Mouse (Mus musculus) gastrocnemius, postnatal 10 days (tissue): Measurements from ENCODE around the gene Klhl35. TPM values are rescaled to one million over a fixed set of nuclear protein-coding genes. Genes with fewer than 3 reads are reported as not detected.

Experiments
- DNase-seq: peaks from one replicate; pipeline ENCODE4 v3.0.0; 2021; ENCODE audit warnings: mixed read lengths
- long read RNA-seq, 2 experiments: library from polyadenylated mRNA; stranded (forward); transcript quantifications; one replicate each; pipeline ENCODE4 v2.0.0; 2021
- total RNA-seq, 2 experiments: library from RNA; stranded (reverse); gene quantifications; 2 replicates each; pipeline ENCODE4 v1.2.3; 2021

The Klhl35 gene
- under 1 TPM; 0.14 to 0.38 TPM for total RNA-seq
- long read RNA-seq, experiment 1 = 0 reads
- long read RNA-seq, experiment 2, partial matches to known transcripts = 1 of 1 reads
- long read RNA-seq, experiment 2, other reads (novel, unspliced or antisense) = 0 of 1 reads

DNA sequence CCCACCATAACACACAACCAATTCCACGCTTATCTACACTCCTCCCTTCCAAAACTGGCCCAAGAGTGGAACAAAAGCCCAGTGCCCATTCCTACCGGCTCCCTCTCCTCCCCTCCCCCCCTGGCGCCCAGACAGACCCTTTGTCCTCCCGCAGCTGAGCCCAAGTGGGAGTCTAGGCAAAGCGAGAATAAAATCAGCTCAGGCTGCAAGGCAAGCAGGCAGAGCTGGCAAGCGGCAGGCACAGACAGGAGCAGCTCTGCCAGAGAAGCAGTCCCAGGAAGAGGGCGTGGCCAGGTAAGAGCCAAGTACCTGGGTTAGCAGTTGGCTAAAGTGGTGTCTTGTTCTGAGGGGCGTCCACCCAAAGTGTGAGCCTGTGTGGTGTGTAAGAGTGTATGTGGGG is at the start of gene Klhl35:
Gene Klhl35 (plus strand): TSS at position 194 of the 400 bp plus-strand sequence.
- DNase-seq = no peak

DNA sequence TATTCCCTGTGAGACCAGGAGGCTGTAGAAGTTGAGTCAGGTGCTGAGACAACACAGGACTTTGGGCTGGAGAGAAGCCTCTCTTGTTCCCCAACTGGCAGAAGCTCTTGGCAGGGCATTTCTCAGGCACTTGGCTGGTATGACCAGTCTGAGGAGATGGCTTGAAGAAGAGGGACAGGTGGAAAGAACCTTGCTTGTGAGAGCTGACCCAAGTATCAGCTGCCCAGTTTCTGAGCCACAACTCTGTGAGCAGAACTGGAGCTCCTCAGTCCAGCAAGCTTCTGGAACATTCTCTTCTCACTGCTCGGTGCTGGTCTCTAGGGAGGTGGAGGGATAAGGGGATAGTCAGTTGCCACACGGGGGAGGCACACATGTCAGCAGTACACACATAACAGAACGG is 46.5 kb upstream of the Klhl35 start:
- DNase-seq = no peak

DNA sequence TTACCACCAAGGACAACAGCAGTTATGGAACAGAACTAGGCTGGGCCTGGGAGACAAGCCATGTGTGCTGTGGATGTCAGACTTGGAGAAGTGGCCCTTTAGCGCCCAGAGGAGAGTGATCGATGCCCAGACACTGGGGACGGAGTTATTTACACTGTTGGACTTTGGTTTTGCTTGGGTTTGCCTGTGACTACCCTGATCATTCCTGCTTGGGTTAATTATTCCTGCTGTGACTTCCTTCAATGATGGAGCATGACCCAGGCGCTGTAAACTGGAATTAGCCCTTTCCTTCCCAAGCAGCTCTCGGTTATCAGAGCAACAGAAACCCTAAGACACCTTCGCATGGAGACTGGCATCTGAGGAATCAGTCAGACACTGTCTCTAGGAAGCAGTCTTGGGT is 44.8 kb upstream of the Klhl35 start:
- DNase-seq = no peak

DNA sequence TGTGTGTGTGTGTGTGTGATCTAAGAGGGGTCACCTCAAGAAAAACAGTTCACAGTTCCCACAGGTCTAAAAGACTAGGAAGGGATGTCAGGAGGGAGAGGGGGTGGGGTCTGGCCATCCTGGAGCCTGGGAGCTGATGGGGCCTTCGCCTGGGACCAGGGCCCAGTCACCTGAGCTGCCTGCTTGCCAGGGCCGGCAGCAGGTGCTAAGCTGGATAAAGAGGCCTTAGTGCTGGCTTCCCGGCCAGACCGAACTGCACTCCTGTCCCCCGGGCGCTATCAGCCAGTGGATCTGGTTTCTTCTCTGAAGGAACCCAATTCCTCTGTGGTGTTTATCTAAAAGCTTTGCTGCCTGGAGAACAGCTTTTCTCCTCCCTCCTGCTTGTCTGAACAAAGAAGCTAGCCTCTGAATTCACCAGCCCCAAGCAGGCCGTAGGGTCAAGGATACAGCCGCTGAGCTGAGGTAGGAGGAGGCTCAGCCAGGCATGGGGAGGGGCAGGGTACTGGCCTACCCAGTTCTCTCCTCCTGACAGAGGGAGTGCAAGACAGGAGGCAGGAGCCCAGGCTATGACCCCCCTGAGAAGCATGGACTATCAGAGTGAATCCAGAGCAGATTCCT is 41.2 kb upstream of the Klhl35 start:
- DNase-seq = no peak

DNA sequence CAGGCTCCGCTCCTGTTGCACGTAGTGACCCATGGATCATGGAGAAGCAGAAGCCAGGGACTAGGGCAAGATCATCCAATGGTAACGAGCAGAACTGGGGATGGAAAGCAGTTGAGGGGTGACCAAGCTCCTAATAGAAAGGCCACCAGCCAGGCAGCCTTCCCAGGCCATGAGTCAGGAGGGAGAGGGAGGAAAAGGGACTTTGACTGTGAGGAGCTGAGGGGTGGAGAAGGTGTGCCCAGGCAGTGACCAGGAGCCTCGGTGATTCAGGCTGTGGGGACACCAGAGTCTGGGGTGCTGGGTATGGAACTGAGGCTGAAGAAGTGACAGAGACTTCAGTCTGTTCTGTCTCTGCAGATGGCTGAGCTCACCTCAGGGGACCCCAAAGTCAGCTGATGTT is 40.1 kb upstream of the Klhl35 start:
- no peak for DNase-seq

DNA sequence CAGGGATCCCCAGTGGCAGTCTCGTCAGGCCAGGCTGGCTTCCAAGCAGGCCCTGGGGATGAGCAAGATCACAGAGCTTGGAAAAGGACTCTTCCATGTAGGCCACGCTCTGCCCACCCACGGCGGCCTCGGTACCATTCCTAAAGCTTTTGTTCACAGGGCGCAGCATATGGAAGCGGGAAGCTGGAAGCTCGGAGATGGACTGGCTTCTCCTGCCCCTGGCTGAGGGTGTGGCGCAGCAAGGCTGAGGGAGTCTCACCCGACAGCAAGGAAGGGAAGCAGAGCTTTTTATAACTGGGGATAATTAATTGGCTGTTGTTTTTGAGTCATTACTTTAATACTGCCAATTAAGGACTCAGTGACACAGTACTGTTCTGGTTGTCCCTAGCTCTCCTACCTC is 38.8 kb upstream of the Klhl35 start:
- DNase-seq = no peak

DNA sequence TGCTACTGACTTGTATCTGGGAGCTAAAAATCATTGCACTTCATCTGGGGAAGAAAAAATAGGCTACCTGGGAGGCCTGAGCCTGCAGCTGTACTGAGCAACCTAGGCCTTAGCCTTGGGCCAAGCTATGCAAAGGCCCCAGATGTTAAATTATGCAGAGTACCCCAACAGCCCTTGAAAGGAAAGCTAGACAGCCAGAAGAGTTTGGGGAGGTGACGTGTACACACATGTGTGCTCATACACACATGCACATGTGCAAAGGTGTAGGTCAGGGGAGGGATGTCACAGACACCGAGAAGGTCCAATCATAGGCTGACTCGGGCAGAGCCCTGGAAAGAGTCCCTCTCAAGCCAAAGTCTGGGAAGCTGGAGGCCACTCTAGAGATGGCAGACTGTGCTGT is 37.8 kb upstream of the Klhl35 start:
- DNase-seq = no peak

DNA sequence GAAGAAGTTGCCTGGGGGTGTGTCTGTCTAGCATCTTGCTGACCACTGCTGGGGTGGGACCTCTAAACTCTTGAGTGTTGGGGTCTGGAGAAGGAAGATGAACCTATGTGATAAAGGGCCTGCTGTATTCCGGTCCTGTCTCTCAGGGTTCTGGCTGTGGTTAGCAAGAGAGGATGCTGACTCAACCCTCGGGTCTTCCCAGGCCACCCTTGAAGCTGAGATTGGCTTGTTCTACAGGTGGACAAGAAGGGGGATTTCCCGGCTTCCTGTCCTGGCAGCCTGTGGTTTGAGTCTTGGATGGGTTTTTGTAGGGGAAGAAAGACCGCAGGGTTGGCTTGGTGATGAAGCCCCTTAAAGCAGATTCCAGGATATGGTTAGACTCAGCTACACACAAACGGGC is 37.0 kb upstream of the Klhl35 start:
- DNase-seq = no peak

DNA sequence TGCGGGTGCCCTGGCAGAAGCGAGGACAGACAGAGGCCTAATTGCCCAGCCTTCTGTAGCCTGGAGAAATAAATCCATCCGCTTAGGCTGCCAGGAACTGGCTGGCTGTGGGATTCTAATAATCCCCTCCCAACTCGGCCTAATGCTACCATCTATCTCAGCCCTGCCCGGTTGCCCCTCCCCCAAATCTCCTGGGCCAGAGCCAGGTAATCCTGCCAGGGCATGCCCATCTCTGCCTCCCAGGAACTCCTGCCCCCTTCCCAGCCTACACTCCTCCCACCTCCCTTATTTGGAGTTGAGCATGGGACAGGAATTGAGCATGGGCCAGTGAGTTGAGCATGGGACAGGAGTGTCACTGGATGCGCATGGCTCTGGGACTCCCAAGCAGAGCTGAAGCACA is 36.0 kb upstream of the Klhl35 start:
- no peak for DNase-seq

DNA sequence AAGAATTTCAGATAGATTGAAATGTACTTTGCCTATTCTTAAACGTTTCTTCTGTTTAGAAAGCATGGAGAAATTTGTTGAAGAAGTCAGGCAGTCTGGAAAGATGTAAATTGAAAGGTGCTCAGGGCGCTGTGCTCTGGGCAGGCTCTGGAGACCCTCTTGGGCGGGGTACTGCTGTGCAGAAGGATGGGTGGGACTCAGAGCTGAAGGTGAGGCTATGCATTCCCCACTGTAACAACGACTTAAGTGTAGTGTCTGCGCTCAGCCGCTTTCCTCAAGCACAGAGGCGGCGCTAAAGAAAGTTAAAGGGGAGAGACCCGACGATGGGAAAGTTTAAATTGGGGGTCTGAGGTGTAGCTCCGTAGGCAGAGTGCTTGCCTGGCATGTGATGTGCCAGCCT is 35.6 kb upstream of the Klhl35 start:
- no peak for DNase-seq

DNA sequence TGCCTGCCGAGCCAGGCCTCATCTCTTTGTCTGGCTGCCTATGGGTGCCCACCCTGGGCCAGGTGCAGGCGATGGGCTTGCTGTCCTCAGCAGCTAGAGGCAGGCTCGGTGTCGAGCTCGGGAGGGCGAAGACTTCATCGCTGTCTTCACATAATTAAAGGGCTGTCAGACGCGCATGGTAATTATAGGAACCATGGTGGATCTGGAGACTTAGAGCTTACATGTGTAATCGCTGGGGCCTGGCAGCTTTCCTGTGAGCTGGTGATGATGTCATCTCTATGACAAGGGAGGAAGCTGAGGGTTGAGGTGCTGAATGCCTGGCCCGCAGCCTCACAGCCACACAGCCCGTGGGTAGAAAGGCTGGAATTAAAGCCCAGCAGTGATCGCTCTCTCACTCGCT is 33.6 kb upstream of the Klhl35 start:
- no peak for DNase-seq

DNA sequence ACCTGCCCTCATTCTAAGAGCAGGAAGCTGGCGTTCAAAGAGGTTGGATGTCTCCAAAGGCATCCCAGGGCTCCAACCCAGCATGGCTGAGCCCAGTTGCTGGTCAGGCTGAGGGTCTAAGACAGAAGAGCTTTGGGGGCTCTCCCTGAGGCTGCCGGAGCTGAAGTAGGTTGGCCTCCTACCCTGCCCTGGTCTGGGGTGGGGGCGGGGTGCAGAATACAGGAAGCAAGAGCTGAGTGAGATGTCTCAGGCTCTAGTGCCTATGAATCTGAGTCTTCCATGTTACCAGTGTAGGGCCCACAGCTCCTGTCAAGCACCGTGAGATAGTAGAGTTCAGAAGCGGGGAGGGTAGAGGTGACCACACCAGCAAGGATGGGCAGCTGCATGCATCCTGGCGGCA is 32.9 kb upstream of the Klhl35 start:
- no peak for DNase-seq

DNA sequence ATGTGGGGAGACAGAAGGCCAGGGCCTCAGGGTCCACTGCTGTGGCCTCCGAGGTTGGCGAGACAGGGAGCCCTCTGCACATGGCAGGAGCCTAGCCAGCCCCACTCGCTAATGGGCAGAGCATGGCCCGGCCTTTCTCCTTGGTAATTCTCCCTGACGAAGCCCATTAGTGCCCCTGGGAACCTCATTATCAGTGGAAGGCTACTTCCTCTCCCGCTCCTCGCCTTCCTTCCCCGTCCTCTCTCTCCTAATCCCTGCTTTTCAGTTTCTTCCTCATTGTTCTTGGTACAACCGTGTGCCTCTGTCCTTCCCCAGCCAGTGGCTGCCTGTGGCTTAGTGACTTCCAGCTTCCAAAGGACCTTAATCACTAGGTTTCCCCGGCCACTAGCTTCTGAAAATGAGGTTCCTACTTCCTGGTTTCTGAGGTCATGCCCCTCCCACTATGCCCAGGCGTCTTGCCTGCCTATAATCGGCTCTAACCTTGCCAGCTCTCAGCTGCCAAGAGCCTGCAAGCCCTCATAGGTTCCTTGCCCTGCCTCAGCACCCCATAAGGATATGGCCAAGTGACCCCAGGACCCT is 31.0 kb upstream of the Klhl35 start:
- DNase-seq = no peak

DNA sequence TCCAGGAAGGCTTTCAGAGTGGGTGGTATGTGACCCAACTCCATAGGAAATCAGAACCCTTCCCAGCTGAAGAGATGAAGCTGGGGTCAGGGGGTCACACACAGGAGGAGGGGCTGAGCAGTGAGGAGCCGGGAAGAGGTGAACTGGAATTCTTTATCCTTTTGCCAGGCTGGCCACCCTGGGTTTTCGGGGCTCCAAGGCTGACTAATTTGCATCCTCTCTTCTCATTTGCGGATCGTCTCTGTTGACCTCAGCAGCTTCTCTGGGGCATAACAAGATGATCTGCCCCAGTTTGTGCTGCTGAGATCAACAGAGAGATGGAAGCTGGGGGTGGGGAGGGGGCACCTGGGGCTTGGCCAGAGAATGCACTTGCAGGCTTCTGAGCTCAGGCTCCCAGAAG is 29.3 kb upstream of the Klhl35 start:
- no peak for DNase-seq

DNA sequence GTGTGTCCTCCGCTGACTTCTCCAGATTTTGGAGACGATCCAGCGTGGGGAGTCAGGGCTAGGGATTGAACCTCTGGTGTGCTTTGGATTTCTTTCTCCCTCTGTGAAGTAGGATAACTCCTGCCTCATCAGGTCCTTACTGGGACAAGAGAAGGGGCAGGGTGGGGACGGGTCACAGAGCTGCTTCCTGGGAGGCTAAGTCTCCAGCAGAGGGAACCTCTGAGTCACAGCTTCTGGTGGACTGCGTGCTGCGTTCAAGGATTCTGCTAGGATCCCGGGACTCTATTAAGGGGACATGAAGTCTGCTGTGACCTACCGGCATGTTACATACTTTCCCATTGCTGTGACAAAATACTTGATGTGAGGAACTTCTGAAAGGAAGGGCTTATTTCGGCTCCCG is 26.9 kb upstream of the Klhl35 start:
- DNase-seq = no peak

DNA sequence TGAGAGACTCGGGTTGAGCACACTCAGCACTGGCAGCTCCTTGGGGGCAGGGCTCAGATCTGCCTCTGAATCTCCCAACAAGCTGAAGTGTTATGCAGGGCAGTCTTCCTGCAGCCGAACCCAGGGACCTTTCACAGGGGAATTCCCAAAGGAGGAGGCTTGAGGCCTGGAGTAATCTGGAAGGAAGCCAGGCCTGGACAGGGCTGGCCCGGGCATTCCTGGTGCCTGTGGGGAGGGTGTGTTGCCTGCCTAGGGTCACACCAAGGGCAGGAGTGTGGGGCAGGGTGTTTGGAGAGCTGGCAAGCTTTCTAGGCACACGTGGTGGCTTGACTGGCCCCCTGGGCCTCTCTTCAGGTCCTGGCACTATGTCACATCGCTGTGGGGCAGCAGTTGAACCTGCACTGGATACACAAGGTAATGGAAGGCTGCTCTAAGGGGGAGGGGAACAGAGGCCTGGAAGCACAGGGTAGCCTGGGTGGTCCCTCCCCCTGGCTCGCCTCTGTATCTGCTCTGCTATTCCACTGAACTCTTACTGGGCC is 24.2 kb upstream of the Klhl35 start:
- DNase-seq = peak; percentile 37

DNA sequence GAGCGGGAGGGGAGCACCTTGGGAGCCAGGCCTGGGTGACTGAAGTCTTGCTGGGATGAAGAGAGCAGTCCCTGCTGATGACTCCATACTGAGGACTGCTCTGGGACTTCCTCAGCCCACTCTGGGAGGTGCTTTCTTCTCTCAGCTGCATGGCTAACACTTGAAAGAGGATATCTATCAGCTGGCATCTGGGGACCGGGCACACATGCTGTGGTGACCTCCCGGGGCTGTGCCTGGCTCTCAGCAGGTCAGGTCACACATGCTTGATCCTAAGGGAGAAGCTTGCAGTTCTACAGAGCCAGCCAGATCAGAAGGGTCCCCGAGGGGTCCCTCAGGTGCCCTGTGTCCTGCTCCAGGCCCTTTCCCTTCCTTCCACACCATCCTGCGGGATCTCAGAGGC is 22.6 kb upstream of the Klhl35 start:
- no peak for DNase-seq

DNA sequence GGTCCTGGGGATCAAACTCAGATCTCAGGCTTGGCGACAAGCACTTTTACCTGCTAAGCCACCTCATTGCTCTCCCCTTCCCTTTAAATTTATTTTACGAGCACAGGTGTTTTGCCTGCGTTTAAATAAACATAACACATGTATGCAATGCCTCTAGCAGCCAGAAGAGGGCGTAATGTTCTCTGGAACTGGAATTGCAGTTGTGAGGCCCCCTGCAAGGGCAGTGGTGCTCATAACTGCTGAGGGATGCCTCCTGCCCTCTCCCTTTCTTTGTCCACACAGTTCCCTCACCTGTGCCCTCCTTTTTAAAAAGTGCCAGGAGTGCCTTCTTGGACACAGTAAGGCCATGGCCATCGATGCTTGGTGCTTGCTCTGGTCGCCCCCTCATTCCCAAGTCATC is 21.8 kb upstream of the Klhl35 start:
- DNase-seq = no peak

DNA sequence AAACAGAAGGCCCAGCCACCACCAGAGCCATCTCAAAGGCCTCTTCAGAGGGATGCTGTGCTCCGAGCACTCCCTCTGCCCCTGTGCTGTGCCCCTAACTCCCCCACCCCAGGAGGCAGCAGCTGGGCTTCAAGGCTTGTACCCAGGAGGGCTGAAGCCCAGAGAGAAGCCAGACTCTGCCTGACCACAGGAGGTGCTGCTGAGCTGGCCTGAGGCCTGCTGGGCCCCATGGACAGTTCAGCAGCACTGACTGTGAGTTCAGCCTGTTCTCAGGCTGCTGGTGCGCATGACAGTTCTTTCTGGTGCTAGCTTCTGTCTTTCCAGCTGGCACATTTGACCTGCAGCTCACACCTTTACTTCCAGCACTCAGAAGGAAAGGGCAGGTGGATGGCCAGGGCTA is 20.0 kb upstream of the Klhl35 start:
- no peak for DNase-seq

DNA sequence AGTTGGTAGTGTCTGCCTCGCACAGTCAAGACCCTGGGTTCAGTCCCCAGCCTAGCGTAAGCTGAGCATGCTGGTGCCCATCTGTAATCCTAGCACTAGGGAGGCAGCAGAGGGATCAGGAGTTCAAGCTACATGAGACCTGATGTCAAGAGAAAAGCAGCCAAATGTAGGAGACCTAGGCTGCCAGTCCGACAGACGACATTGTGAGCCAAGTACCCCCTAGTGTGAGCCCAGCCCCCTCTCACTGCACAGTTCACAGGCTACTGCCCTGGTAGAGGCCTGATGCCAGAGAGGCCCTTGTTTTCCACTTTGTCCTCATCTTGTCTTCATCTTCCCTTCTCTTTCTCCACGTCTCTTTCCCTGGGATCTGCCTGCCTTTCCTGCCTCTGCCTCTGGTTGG is 18.5 kb upstream of the Klhl35 start:
- no peak for DNase-seq

DNA sequence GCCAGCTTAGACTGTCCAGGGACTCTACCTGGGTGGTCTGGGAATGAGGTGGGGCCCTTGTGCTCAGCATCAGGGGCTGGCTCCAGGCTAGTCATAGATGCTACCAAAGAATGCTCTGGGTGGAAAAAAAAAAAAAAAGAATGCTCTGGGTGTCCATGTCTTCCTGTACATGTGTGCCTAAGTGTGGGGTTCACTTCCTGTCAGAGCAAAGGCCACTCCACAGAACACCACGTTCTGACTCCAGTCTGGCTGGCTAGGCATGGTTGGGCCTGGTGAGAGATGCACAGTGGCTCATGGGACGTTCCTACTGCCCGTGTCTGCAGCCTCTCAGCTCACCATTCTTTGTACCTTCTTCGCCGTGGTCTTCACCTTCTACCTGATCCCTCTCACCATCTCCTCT is 17.2 kb upstream of the Klhl35 start:
- DNase-seq = no peak

DNA sequence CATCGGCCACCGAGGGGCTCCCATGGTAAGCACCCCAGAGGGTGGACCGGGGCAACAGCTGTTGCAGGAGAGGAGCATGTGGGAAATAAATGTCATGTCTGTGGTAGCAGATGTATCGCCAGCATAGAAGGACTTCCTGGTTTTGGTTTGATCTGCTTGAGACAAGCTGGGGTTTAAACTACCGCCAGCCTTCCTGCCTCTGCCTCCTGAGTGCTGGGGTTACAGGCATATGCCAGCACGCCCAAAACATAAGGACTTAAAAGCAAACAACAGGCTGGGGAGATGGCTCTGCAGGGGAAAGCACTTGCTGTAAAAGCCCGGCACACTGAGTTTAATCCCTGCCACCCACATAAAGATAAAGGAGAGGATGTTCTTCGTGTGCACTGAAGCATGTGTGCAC is 16.7 kb upstream of the Klhl35 start:
- DNase-seq = no peak

DNA sequence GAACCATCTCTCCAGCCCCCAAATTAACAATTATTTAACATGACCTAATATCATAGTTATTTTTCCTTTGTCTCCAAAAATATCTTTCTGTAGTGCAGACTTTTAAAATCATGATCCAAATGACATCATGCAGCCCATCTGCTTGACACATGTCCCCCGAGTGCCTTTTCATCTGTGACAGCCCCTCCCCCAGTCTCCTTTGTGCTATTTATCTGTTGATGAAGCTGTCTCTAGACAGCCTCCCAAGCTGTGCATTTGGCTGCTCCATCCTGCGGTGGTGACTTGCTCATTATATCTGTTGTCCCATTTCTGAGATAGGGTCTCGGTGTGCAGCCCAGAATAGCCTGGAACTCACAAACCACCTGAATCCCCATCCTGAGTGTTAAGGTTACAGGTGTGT is 16.1 kb upstream of the Klhl35 start:
- DNase-seq = no peak

DNA sequence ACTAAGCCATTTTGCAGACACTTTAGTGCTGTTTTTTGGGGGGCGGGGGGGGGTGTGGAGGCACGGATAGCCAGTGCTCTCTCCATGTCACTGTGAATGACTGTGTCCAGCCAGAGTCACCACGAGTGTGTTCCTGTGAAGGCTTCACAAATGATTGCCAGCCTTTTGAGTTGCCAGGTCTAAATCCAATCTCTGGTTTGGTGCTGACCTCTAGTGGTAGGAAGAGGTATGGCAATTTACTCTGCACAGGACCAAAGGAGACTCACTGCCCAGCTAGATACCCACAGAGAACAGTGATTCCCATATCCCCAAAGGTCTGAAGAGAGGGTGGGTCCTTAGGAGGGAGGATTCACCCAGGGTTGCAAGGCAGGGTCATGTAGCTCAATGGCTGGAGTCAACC is 15.1 kb upstream of the Klhl35 start:
- DNase-seq = peak; percentile 59
